Mouse (Mus musculus): ENCODE results near the gene Ifitm7. TPM values are rescaled to one million over a fixed set of nuclear protein-coding genes. Genes with fewer than 3 reads are reported as not detected.

The Ifitm7 gene
- polyA plus RNA-seq, 1 experiment from 2014 or later: 1.6 TPM

Other genes with a start within 250 kb of the Ifitm7 start
- gene Rrn3, start 206.2 kb downstream of the Ifitm7 start, polyA plus RNA-seq (2016; fragmentation: Nextera tagmentation; extraction: Ambion mirVana): 122 and 132 TPM in 2 replicates
- 175 and 181 TPM in 2 replicates for gene Ntan1, start 168.0 kb downstream of the Ifitm7 start, polyA plus RNA-seq (2016; fragmentation: Nextera tagmentation; extraction: Ambion mirVana)
- gene Pdxdc1, start 83.8 kb downstream of the Ifitm7 start, polyA plus RNA-seq (2016; fragmentation: Nextera tagmentation; extraction: Ambion mirVana): 77.2 and 78.6 TPM in 2 replicates
- 4.2 TPM in 2 replicates for gene Mpv17l, start 83.7 kb downstream of the Ifitm7 start, polyA plus RNA-seq (2016; fragmentation: Nextera tagmentation; extraction: Ambion mirVana)
- 40.8 and 43.4 TPM in 2 replicates for gene 2900011O08Rik, start 284 bp downstream of the Ifitm7 start, polyA plus RNA-seq (2016; fragmentation: Nextera tagmentation; extraction: Ambion mirVana)
- gene Nde1, start 176.4 kb upstream of the Ifitm7 start, polyA plus RNA-seq (2016; fragmentation: Nextera tagmentation; extraction: Ambion mirVana): 137 and 142 TPM in 2 replicates
- 16.0 and 16.1 TPM in 2 replicates for gene Marf1, start 176.5 kb upstream of the Ifitm7 start, polyA plus RNA-seq (2016; fragmentation: Nextera tagmentation; extraction: Ambion mirVana)

Measured in midbrain, embryonic 12.5 days (tissue).